Mouse (Mus musculus) testis, postnatal 14 days (tissue): ENCODE measurements at regions not wholly inside any gene's neighbourhood (a gene's known extent, or its start where the extent isn't known, plus 50 kb on each side); places are given as distances from the start of the nearest gene placed in this dataset.

ENCODE experiments used
- DNase-seq: peaks from one replicate; pipeline ENCODE4 v3.0.0; 2021; ENCODE audit warnings: low spot score

GRCm38 (mm10) chrX:99548284-99549019, 77.4 kb upstream of the Pja1 start:
- DNase-seq: no peak

GRCm38 (mm10) chrX:99544410-99544809, 73.3 kb upstream of the Pja1 start:
- DNase-seq: no peak

GRCm38 (mm10) chrX:99541916-99542315, 70.8 kb upstream of the Pja1 start:
- DNase-seq: no peak

GRCm38 (mm10) chrX:99540087-99540576, 69.1 kb upstream of the Pja1 start:
- no peak for DNase-seq

GRCm38 (mm10) chrX:99539684-99540083, 68.6 kb upstream of the Pja1 start:
- DNase-seq: no peak

- DNase-seq: no peak
Observed at GRCm38 (mm10) chrX:99537814-99538213, 66.7 kb upstream of the Pja1 start.

- DNase-seq: no peak
Observed at GRCm38 (mm10) chrX:99534922-99535321, 63.8 kb upstream of the Pja1 start.

- no peak for DNase-seq
Observed at GRCm38 (mm10) chrX:99531154-99531553, 60.1 kb upstream of the Pja1 start.

- DNase-seq: no peak
Observed at GRCm38 (mm10) chrX:99530511-99530910, 59.4 kb upstream of the Pja1 start.

GRCm38 (mm10) chrX:99523306-99523705, 52.2 kb upstream of the Pja1 start:
- no peak for DNase-seq

GRCm38 (mm10) chrX:99522830-99523229, 51.8 kb upstream of the Pja1 start:
- DNase-seq: peak; percentile 38

GRCm38 (mm10) chrX:99522289-99522688, 51.2 kb upstream of the Pja1 start:
- no peak for DNase-seq

- no peak for DNase-seq
Observed at GRCm38 (mm10) chrX:99521866-99522265, 50.8 kb upstream of the Pja1 start.
